Mouse (Mus musculus) lung, embryonic 16.5 days (tissue): ENCODE results near the gene Trmt13. TPM values are rescaled to one million over a fixed set of nuclear protein-coding genes. Genes with fewer than 3 reads are reported as not detected.

Experiments used
- ATAC-seq: fragments of 200-750 bp; cut with Nextera tagmentation; 2 replicates; pipeline ENCODE4 v1.8.0; 2017; ENCODE audit warnings: low read depth, mild to moderate bottlenecking, moderate library complexity
- H3K27ac ChIP-seq: fragments of 300-500 bp; sonication (generic); 2 replicates; pipeline ENCODE4 v1.5.1; 2014; ENCODE audit warnings: mild to moderate bottlenecking, control low read depth, low read length
- H3K27me3 ChIP-seq: fragments of 300-500 bp; sonication (generic); 2 replicates; pipeline ENCODE4 v1.6.1; 2014; ENCODE audit warnings: low read depth, low read length, mixed read lengths; ENCODE audit not compliant: control insufficient read depth, insufficient read depth
- H3K36me3 ChIP-seq: fragments of 300-500 bp; sonication (generic); 2 replicates; pipeline ENCODE4 v1.6.1; 2014; ENCODE audit warnings: low read length; ENCODE audit not compliant: control insufficient read depth, insufficient read depth
- H3K4me1 ChIP-seq: fragments of 300-500 bp; sonication (generic); replicated peaks from 2 replicates; pipeline ENCODE4 v1.6.1; 2014; ENCODE audit warnings: low read length, mixed read lengths; ENCODE audit not compliant: control insufficient read depth, insufficient read depth
- H3K4me2 ChIP-seq: fragments of 300-500 bp; sonication (generic); 2 replicates; pipeline ENCODE4 v1.6.1; 2014; ENCODE audit warnings: low read depth, low read length, control low read depth
- H3K4me3 ChIP-seq: fragments of 300-500 bp; sonication (generic); 2 replicates; pipeline ENCODE4 v1.5.1; 2014; ENCODE audit warnings: mild to moderate bottlenecking, low read length, control low read depth
- H3K9ac ChIP-seq: fragments of 300-500 bp; sonication (generic); 2 replicates; pipeline ENCODE4 v1.6.1; 2014; ENCODE audit warnings: low read length, control low read depth
- H3K9me3 ChIP-seq: fragments of 300-500 bp; sonication (generic); 2 replicates; pipeline ENCODE4 v1.6.1; 2016; ENCODE audit warnings: low read length; ENCODE audit not compliant: control insufficient read depth
- whole genome bisulfite sequencing: fragments of 180-500 bp; shearing (Covaris S2); extraction: QIAGEN DNeasy Blood & Tissue Kit; methylation state at CpG from one replicate; pipeline ENCODE4 v1.1.7; 2014; 5-methylcytosine and 5-hydroxymethylcytosine counted together
- polyA plus RNA-seq: library from polyadenylated mRNA; unstranded; fragments of >200 nt; fragmentation: Nextera tagmentation; extraction: Ambion mirVana; gene quantifications from 2 replicates; pipeline ENCODE4 v1.2.1, GENCODE M21; 2015

Trmt13 gene
- polyA plus RNA-seq, 1 experiment from 2014 or later = 24.6 TPM

DNA sequence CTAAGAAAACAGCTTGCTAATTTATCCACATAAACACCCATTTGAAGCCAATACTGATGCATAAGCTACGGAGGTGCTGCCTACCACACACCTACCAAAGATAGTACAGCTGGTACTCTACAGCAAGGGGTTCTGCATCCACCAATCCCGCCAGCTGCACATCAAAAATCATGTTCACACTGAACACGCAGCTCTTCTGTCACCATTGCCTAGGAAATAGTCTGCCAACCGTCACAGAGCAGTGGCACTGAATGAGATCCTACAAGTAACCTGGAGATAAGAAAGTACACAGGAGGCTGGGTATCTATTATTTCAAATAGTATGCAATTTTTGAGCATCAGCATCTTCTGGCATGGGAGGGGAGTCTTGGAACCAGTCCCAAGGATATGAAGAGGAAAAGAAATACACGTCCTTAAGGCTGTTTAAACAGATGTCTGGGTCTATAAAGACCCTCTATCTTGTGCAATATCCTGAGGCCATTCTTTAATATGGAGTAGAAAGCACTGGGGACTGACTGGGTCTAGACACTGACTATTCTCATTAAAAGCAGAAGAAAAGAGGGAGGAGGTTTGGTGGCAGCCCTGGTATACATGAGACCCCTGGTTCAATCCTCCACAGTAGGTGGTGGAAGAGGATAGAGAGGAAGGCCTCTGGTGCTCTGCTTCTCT, 39.0 kb upstream of the Trmt13 start:
- ATAC-seq = no peak

DNA sequence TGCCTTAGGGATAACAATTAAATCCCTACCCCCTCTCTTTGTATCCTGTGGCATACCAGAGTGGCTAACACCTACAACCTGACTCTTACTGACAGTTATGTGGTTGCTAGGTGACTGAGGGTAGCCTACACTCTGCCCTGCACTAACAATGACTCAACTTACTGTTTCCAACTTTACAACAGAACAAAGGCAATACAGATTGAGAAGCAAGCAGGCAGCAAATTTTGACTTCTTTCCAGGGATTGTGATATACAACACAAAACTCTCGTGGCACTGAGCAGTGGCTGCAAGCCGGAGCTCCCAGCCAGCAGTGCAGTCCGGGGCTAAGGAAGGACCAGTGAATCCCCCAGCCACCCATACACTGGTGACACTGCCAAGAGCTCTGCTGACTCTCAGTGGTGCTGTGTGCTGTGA, 37.7 kb upstream of the Trmt13 start:
- ATAC-seq = no peak
- Histone ChIP-seq H3K4me3 (no peak overlapping the region), H3K9me3 (no peaks in the 10 kb centered on the region), H3K27ac (no peak overlapping the region), H3K4me2 (no peak overlapping the region), H3K9ac (no peak overlapping the region), H3K36me3 (no peaks in the 10 kb centered on the region; the same call in 1 of the 2 replicates), H3K27me3 (no peaks in the 10 kb centered on the region), H3K4me1 (peaks cover 4% of the 10 kb centered on the region)
- WGBS = 63% methylated on average over 3 of the region's 3 CpGs

More for the DNA sequence above, 39.0 kb upstream of the Trmt13 start:
- Histone ChIP-seq H3K4me2 (no peak overlapping the region), H3K36me3 (no peaks in the 10 kb centered on the region; the same call in 1 of the 2 replicates), H3K27ac (no peak overlapping the region), H3K27me3 (no peaks in the 10 kb centered on the region), H3K4me3 (no peak overlapping the region), H3K9me3 (no peaks in the 10 kb centered on the region), H3K4me1 (peaks cover 12% of the 10 kb centered on the region), H3K9ac (no peak overlapping the region)
- 62% methylated on average over 5 of the region's 5 CpGs for WGBS

DNA sequence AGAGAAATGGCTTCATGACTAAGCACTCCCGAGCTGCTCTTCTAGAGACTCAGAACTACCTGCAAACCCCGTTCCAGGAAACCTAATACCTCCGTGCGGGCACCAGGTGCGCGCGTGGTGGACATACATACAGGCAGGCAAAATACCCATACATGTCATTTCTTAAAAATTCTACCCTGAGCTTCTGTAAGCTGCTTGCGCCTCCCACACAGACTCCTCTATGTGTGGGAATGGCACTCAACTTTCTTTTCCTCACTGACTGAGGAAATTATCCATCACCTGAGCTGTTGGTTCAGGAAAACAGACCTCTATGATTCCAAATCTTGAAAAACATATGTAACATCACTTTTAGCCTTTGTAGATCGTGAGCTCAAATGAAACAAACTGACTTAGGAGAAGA, 36.3 kb upstream of the Trmt13 start:
- ATAC-seq = no peak
- Histone ChIP-seq H3K9ac (no peak overlapping the region), H3K27me3 (no peaks in the 10 kb centered on the region), H3K36me3 (peaks cover 4% of the 10 kb centered on the region), H3K4me1 (no peaks in the 10 kb centered on the region), H3K4me3 (no peak overlapping the region), H3K4me2 (no peak overlapping the region), H3K9me3 (no peaks in the 10 kb centered on the region), H3K27ac (no peak overlapping the region)
- 95% methylated on average over 9 of the region's 9 CpGs for WGBS

DNA sequence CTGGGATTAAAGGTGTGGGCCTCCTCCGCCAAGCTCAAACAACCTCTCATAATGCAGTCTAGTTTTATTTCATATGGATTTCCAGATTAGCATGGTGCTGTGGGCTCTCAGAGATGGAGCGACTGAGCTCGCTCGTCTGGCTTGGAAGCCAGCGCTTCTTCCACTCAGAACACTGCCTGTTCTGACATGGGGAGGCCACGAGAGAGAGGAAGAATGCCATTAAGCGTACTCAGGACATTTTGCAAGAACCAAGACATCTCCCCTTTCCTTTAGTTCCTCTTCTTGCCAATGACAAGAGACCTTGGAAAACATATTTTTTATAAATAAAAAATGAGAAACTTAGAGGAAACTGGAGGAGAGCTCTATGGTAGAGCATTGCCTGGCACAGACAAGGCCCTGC, 34.4 kb upstream of the Trmt13 start:
- Histone ChIP-seq H3K36me3 (peaks cover 4% of the 10 kb centered on the region), H3K4me2 (no peak overlapping the region), H3K9me3 (no peaks in the 10 kb centered on the region), H3K4me3 (no peak overlapping the region), H3K9ac (no peak overlapping the region), H3K27ac (no peak overlapping the region), H3K4me1 (no peaks in the 10 kb centered on the region), H3K27me3 (no peaks in the 10 kb centered on the region)
- ATAC-seq = no peak
- WGBS = 91% methylated on average over 7 of the region's 7 CpGs

DNA sequence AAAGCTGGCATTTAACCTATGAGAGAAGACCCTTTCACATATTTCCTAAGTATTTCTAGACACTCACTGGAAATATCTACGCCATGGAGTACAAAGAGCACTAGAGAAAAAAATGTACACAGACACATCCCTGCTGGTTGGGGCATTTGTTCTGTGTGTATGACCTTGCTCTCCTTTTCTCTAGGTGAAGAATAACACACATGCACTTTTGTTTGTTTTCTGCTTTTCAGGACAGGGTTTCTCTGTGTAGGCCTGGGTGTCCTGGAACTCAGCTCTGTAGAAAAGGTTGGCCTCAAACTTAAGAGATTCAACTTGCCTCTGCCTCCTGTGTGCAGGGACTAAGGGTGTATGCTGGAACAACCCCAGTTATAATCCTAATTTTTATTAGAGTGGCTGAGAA, 32.0 kb upstream of the Trmt13 start:
- no peaks in the 10 kb centered on the region for H3K9me3 ChIP-seq
- peaks cover 8% of the 10 kb centered on the region for H3K36me3 ChIP-seq
- H3K27ac ChIP-seq = no peak overlapping the region
- no peak overlapping the region for H3K4me2 ChIP-seq
- no peak overlapping the region for H3K4me3 ChIP-seq
- WGBS = 85% methylated on average over 1 of the region's 1 CpGs
- no peak overlapping the region for H3K9ac ChIP-seq
- ATAC-seq = no peak
- H3K4me1 ChIP-seq = no peaks in the 10 kb centered on the region
- H3K27me3 ChIP-seq = no peaks in the 10 kb centered on the region

DNA sequence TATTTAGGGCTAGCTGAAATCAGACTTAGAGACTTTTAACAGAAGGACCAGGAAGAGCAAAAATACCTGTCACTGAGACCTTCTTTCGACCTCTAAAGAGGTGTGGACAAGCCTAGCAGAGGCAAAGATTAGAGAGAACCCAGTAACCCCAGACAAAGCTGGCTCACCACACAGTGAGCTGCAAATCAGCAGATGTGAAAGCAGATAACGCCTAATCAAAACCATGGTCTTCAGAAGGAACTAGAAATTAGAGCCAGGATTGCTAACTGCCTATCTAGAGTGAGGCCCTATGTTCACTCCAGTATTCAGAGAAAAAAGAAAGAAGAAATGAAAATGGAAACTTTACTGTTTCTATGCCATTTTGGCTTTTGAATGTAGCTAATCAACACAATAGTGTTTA, 28.0 kb upstream of the Trmt13 start:
- H3K4me1 ChIP-seq = no peaks in the 10 kb centered on the region
- H3K27ac ChIP-seq = no peak overlapping the region
- no peaks in the 10 kb centered on the region for H3K9me3 ChIP-seq
- no peaks in the 10 kb centered on the region for H3K27me3 ChIP-seq
- H3K9ac ChIP-seq = no peak overlapping the region
- no peak overlapping the region for H3K4me2 ChIP-seq
- 90% methylated on average over 2 of the region's 2 CpGs for WGBS
- ATAC-seq = no peak
- H3K4me3 ChIP-seq = no peak overlapping the region
- peaks cover 19% of the 10 kb centered on the region for H3K36me3 ChIP-seq

DNA sequence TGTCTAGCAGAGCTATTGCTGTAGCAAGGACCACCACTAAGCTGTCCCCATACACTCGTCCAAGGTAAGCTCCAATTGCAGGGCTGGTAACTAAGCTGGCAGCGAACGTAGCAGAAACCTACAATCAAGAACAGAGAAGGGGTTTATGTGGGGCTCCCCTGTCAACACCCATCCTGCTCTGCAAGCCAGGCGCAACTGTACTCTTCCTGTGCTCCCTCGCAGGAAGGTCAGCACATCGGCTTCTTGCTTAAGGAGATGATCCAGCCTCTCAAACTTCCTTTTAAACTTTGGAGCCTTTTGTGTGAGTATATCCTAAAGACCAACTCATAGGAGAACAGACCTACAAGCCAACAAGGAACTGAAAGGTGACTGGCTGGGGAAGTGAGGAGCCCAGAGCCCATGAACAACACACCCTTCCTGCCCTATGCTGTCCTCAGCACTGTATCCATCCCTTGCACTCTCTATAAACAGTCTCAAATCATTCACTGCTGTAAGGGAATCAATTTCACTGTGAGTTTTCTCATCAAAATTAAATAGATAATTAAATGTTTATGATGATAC, 27.5 kb upstream of the Trmt13 start:
- H3K9ac ChIP-seq = no peak overlapping the region
- H3K4me3 ChIP-seq = no peak overlapping the region
- ATAC-seq = no peak
- H3K36me3 ChIP-seq = peaks cover 19% of the 10 kb centered on the region
- no peak overlapping the region for H3K4me2 ChIP-seq
- no peaks in the 10 kb centered on the region for H3K4me1 ChIP-seq
- no peak overlapping the region for H3K27ac ChIP-seq
- 92% methylated on average over 6 of the region's 6 CpGs for WGBS
- H3K27me3 ChIP-seq = no peaks in the 10 kb centered on the region
- H3K9me3 ChIP-seq = no peaks in the 10 kb centered on the region

DNA sequence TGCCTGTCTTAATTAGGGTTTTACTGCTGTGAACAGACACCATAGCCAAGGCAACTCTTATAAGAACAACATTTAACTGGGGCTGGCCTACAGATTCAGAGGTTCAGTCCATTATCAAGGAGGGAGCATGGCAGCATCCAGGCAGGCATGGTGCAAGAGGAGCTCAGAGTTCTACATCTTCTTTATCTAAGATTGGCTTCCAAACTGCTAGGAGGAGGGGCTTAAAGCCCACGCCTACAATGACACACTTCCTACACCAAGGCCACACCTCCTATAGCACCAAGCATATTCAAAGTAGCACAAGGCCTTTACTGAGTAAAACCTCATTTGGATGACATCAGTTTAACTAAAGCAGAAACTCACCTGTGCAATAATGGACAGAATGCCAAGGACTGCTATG, 25.6 kb upstream of the Trmt13 start:
- 85% methylated on average over 1 of the region's 1 CpGs for WGBS
- Histone ChIP-seq H3K4me1 (no peaks in the 10 kb centered on the region), H3K4me2 (no peak overlapping the region), H3K36me3 (peaks cover 26% of the 10 kb centered on the region), H3K27me3 (no peaks in the 10 kb centered on the region), H3K9ac (no peak overlapping the region), H3K4me3 (no peak overlapping the region), H3K9me3 (no peaks in the 10 kb centered on the region), H3K27ac (no peak overlapping the region)
- ATAC-seq = no peak

DNA sequence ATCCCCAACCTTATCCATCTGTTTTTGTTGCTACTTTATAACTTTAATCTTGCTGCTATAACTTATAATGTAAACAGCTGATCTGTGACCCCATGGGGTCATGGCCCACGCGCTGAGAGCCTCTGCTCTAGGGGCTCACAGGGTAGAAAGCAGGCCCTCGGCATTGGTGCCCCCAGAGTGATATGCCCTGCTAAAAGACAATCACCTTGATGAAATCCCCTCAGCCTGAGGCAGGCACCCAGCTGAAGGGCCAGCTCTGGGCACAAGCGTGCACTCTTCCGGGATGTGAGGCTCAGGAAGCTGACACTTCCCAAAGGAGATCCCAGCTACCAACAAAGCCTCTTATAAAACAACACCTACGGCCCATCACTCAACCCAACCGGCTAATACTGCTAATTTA, 24.2 kb upstream of the Trmt13 start:
- 83% methylated on average over 7 of the region's 7 CpGs for WGBS
- no peaks in the 10 kb centered on the region for H3K27me3 ChIP-seq
- H3K4me3 ChIP-seq = no peak overlapping the region
- H3K27ac ChIP-seq = no peak overlapping the region
- H3K4me2 ChIP-seq = no peak overlapping the region
- no peaks in the 10 kb centered on the region for H3K4me1 ChIP-seq
- no peak for ATAC-seq
- no peak overlapping the region for H3K9ac ChIP-seq
- peaks cover 39% of the 10 kb centered on the region for H3K36me3 ChIP-seq
- no peaks in the 10 kb centered on the region for H3K9me3 ChIP-seq
